Mouse (Mus musculus): ENCODE results near the gene Pola2. TPM values are rescaled to one million over a fixed set of nuclear protein-coding genes. Genes with fewer than 3 reads are reported as not detected.

The Pola2 gene
- polyA plus RNA-seq (2014; fragmentation: Illumina TruSeq; extraction: RNeasy Lipid Tissue Mini Kit (QIAGEN cat#74804); ENCODE audit: low read depth, low replicate concordance), result 3.7 TPM

GRCm38 (mm10) chr19:5963883-5964562 is at the start of gene Pola2:
Pola2 (minus strand) TSS chr19:5964202.

GRCm38 (mm10) chr19:5986043-5986442 is 22.0 kb upstream of the Pola2 start, which contains the start of gene Slc22a20:
Slc22a20 (minus strand) TSS chr19:5986143.

DNA sequence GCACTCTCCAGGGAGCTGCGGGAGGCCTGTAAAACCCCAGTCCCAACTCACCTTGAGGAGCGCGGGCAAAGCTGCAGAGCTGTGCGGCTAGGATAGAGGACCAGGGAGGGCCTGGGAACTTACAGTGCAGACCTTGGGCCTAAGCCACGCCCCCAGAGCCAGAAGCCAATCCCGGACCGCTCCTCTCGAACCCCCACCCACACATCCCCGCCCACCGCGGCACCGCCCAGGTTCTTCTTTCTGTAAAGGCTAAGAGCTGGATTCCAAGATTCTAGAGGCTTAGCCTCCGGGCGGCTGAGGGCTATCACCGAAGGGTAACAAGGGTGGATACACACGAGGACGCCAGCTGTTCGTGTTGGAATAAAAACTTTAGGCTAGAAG is 39.3 kb downstream of the Pola2 start, which contains the start of gene Cdc42ep2:
TSS of gene Cdc42ep2 (minus strand) at position 104 of the 381 bp plus-strand sequence.

GRCm38 (mm10) chr19:5913007-5913719 is 50.8 kb downstream of the Pola2 start, which contains the start of gene Dpf2:
Dpf2 (minus strand) TSS chr19:5913010.

DNA sequence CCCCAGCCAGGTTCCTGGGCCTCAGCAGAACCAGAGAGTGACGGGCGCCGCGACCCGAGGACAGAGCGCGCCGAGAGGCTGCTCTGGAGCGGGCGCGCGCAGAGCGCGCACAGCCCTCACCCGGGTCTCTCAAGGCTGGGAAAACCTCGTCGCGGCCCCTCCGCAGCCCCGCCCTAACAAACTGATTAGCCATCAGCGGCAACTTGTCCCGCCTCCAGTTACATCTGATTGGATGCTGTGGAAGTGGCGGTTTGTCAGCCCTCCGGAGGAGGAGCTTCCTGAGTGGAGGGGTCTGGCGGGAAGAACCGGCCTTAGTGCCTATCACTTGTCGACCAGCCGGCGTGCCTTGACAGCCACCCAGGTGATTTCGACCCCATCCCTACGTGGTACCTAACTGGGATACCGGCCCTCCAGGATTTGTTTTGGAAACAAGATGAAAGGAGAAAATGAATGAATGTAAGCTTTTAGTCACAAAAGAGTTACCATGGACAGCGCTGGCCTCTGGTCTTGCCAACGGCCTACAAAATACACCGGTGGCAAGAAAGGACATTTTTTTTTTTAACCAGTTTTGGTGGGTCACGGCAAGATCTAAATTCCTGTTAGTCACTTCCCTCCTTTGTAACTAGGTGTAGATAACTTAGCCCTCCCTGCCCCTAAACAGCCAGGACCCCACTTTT is 69.9 kb downstream of the Pola2 start, which contains the start of gene Tigd3:
TSS of gene Tigd3 (minus strand) at position 148 of the 677 bp plus-strand sequence.

Other genes starting within 250 kb of the Pola2 start
- 3.7 TPM for gene Ehbp1l1, start 237.9 kb downstream of the Pola2 start, polyA plus RNA-seq (2014; fragmentation: Illumina TruSeq; extraction: RNeasy Lipid Tissue Mini Kit (QIAGEN cat#74804); ENCODE audit: low read depth, low replicate concordance)
- gene Fam89b, start 234.5 kb downstream of the Pola2 start, polyA plus RNA-seq (2014; fragmentation: Illumina TruSeq; extraction: RNeasy Lipid Tissue Mini Kit (QIAGEN cat#74804); ENCODE audit: low read depth, low replicate concordance), result not detected
- 17.7 TPM for gene Ltbp3, start 223.3 kb downstream of the Pola2 start, polyA plus RNA-seq (2014; fragmentation: Illumina TruSeq; extraction: RNeasy Lipid Tissue Mini Kit (QIAGEN cat#74804); ENCODE audit: low read depth, low replicate concordance)
- 1.6 TPM for gene Scyl1, start 192.8 kb downstream of the Pola2 start, polyA plus RNA-seq (2014; fragmentation: Illumina TruSeq; extraction: RNeasy Lipid Tissue Mini Kit (QIAGEN cat#74804); ENCODE audit: low read depth, low replicate concordance)
- gene Frmd8, start 88.9 kb downstream of the Pola2 start, polyA plus RNA-seq (2014; fragmentation: Illumina TruSeq; extraction: RNeasy Lipid Tissue Mini Kit (QIAGEN cat#74804); ENCODE audit: low read depth, low replicate concordance), result 4.1 TPM
- 3.4 TPM for gene Slc25a45, start 86.4 kb downstream of the Pola2 start, polyA plus RNA-seq (2014; fragmentation: Illumina TruSeq; extraction: RNeasy Lipid Tissue Mini Kit (QIAGEN cat#74804); ENCODE audit: low read depth, low replicate concordance)
- gene Tigd3, start 70.1 kb downstream of the Pola2 start, polyA plus RNA-seq (2014; fragmentation: Illumina TruSeq; extraction: RNeasy Lipid Tissue Mini Kit (QIAGEN cat#74804); ENCODE audit: low read depth, low replicate concordance), result not detected
- gene Dpf2, start 51.2 kb downstream of the Pola2 start, polyA plus RNA-seq (2014; fragmentation: Illumina TruSeq; extraction: RNeasy Lipid Tissue Mini Kit (QIAGEN cat#74804); ENCODE audit: low read depth, low replicate concordance), result 8.1 TPM
- gene Cdc42ep2, start 39.4 kb downstream of the Pola2 start, polyA plus RNA-seq (2014; fragmentation: Illumina TruSeq; extraction: RNeasy Lipid Tissue Mini Kit (QIAGEN cat#74804); ENCODE audit: low read depth, low replicate concordance), result 1.7 TPM
- not detected for gene Slc22a20, start 21.9 kb upstream of the Pola2 start, polyA plus RNA-seq (2014; fragmentation: Illumina TruSeq; extraction: RNeasy Lipid Tissue Mini Kit (QIAGEN cat#74804); ENCODE audit: low read depth, low replicate concordance)
- gene Capn1, start 51.7 kb upstream of the Pola2 start, polyA plus RNA-seq (2014; fragmentation: Illumina TruSeq; extraction: RNeasy Lipid Tissue Mini Kit (QIAGEN cat#74804); ENCODE audit: low read depth, low replicate concordance), result 2.1 TPM
- gene Syvn1, start 82.4 kb upstream of the Pola2 start, polyA plus RNA-seq (2014; fragmentation: Illumina TruSeq; extraction: RNeasy Lipid Tissue Mini Kit (QIAGEN cat#74804); ENCODE audit: low read depth, low replicate concordance), result 0.82 TPM
- 39.2 TPM for gene Mrpl49, start 93.6 kb upstream of the Pola2 start, polyA plus RNA-seq (2014; fragmentation: Illumina TruSeq; extraction: RNeasy Lipid Tissue Mini Kit (QIAGEN cat#74804); ENCODE audit: low read depth, low replicate concordance)
- 27.5 TPM for gene Fau, start 93.6 kb upstream of the Pola2 start, polyA plus RNA-seq (2014; fragmentation: Illumina TruSeq; extraction: RNeasy Lipid Tissue Mini Kit (QIAGEN cat#74804); ENCODE audit: low read depth, low replicate concordance)
- not detected for gene Znhit2, start 97.0 kb upstream of the Pola2 start, polyA plus RNA-seq (2014; fragmentation: Illumina TruSeq; extraction: RNeasy Lipid Tissue Mini Kit (QIAGEN cat#74804); ENCODE audit: low read depth, low replicate concordance)
- 2.7 TPM for gene Tm7sf2, start 104.2 kb upstream of the Pola2 start, polyA plus RNA-seq (2014; fragmentation: Illumina TruSeq; extraction: RNeasy Lipid Tissue Mini Kit (QIAGEN cat#74804); ENCODE audit: low read depth, low replicate concordance)
- 7.1 TPM for gene Vps51, start 113.0 kb upstream of the Pola2 start, polyA plus RNA-seq (2014; fragmentation: Illumina TruSeq; extraction: RNeasy Lipid Tissue Mini Kit (QIAGEN cat#74804); ENCODE audit: low read depth, low replicate concordance)
- not detected for gene Tmem262, start 115.8 kb upstream of the Pola2 start, polyA plus RNA-seq (2014; fragmentation: Illumina TruSeq; extraction: RNeasy Lipid Tissue Mini Kit (QIAGEN cat#74804); ENCODE audit: low read depth, low replicate concordance)
- gene Gm28374, start 118.1 kb upstream of the Pola2 start, polyA plus RNA-seq (2014; fragmentation: Illumina TruSeq; extraction: RNeasy Lipid Tissue Mini Kit (QIAGEN cat#74804); ENCODE audit: low read depth, low replicate concordance), result not detected
- gene Zfpl1, start 120.8 kb upstream of the Pola2 start, polyA plus RNA-seq (2014; fragmentation: Illumina TruSeq; extraction: RNeasy Lipid Tissue Mini Kit (QIAGEN cat#74804); ENCODE audit: low read depth, low replicate concordance), result 1.5 TPM
- 1.2 TPM for gene Cdca5, start 120.8 kb upstream of the Pola2 start, polyA plus RNA-seq (2014; fragmentation: Illumina TruSeq; extraction: RNeasy Lipid Tissue Mini Kit (QIAGEN cat#74804); ENCODE audit: low read depth, low replicate concordance)
- gene AC131692.1, start 130.2 kb upstream of the Pola2 start, polyA plus RNA-seq (2014; fragmentation: Illumina TruSeq; extraction: RNeasy Lipid Tissue Mini Kit (QIAGEN cat#74804); ENCODE audit: low read depth, low replicate concordance), result not detected
- gene Naaladl1, start 141.6 kb upstream of the Pola2 start, polyA plus RNA-seq (2014; fragmentation: Illumina TruSeq; extraction: RNeasy Lipid Tissue Mini Kit (QIAGEN cat#74804); ENCODE audit: low read depth, low replicate concordance), result not detected
- 0.70 TPM for gene Sac3d1, start 154.4 kb upstream of the Pola2 start, polyA plus RNA-seq (2014; fragmentation: Illumina TruSeq; extraction: RNeasy Lipid Tissue Mini Kit (QIAGEN cat#74804); ENCODE audit: low read depth, low replicate concordance)
- gene Snx15, start 164.1 kb upstream of the Pola2 start, polyA plus RNA-seq (2014; fragmentation: Illumina TruSeq; extraction: RNeasy Lipid Tissue Mini Kit (QIAGEN cat#74804); ENCODE audit: low read depth, low replicate concordance), result 4.0 TPM
- gene Batf2, start 176.8 kb upstream of the Pola2 start, polyA plus RNA-seq (2014; fragmentation: Illumina TruSeq; extraction: RNeasy Lipid Tissue Mini Kit (QIAGEN cat#74804); ENCODE audit: low read depth, low replicate concordance), result not detected
- 2.3 TPM for gene Arl2, start 177.3 kb upstream of the Pola2 start, polyA plus RNA-seq (2014; fragmentation: Illumina TruSeq; extraction: RNeasy Lipid Tissue Mini Kit (QIAGEN cat#74804); ENCODE audit: low read depth, low replicate concordance)
- not detected for gene Majin, start 220.2 kb upstream of the Pola2 start, polyA plus RNA-seq (2014; fragmentation: Illumina TruSeq; extraction: RNeasy Lipid Tissue Mini Kit (QIAGEN cat#74804); ENCODE audit: low read depth, low replicate concordance)